Mouse (Mus musculus): ENCODE results near the gene Nfat5.
A peak's percentile ranks its signal among the peaks of the same experiment; 100 is the strongest.

Gene Nfat5

GRCm38 (mm10) chr8:107403038-107403781 is 109.9 kb downstream of the Nfat5 start, which contains the start of gene Nqo1:
Gene Nqo1, minus strand, starts transcription at chr8:107403206.
- DNase-seq, result peak; percentile 85

- no peak for DNase-seq
Measured at GRCm38 (mm10) chr8:107404057-107404456, 110.8 kb downstream of the Nfat5 start.

GRCm38 (mm10) chr8:107405935-107406334 is 112.7 kb downstream of the Nfat5 start:
- DNase-seq, result peak; percentile 9

- peak; percentile 39 for DNase-seq
Measured at GRCm38 (mm10) chr8:107411391-107411790, 118.1 kb downstream of the Nfat5 start.

GRCm38 (mm10) chr8:107412552-107412951 is 119.3 kb downstream of the Nfat5 start:
- no peak for DNase-seq

GRCm38 (mm10) chr8:107413881-107414280 is 120.6 kb downstream of the Nfat5 start:
- no peak for DNase-seq

GRCm38 (mm10) chr8:107417001-107417400 is 123.7 kb downstream of the Nfat5 start:
- no peak for DNase-seq

GRCm38 (mm10) chr8:107424176-107424575 is 130.9 kb downstream of the Nfat5 start:
- no peak for DNase-seq

GRCm38 (mm10) chr8:107424597-107425229 is 131.4 kb downstream of the Nfat5 start, which contains the start of gene Nob1:
Gene Nob1, minus strand, starts transcription at chr8:107425051.
- peak; percentile 98 for DNase-seq

GRCm38 (mm10) chr8:107425230-107425597 is 131.9 kb downstream of the Nfat5 start:
- DNase-seq, result no peak

All from lung, postnatal 36 days (tissue).